Mouse (Mus musculus): ENCODE results near the gene Hacd4. TPM values are rescaled to one million over a fixed set of nuclear protein-coding genes. Genes with fewer than 3 reads are reported as not detected.

Gene Hacd4
- polyA plus RNA-seq, 1 experiment, result 1.7 TPM

DNA sequence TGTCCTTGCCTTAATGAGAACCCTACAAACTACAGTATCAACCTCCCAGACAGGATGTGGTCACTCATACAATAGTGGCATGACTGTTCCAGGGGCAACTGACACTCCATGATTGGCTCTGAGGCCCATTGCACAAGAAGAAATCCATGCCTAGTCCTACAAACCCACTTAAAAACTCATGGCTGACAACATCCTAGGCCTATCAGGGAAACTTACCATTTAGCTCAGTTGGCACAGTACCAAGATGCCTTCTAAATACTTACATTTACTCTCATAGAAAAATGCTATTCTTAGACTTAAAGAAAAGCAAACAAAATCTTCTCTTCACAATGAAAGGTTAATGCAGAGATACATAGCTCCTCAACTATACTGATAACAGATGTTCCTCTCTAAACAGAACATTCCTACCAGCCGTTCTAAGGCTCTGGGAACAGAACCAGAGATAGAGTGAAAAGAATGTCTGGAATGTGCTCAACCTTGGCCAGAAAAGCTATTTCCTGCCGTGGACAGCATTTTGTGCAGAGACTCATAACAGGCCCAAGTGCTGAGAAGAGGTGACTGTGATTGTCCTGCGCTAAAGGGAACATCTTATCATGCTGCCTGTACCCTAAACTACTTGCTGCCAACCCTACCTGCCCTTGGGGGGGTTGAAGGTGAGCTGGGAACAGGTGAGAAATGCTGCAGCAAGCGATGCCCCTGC, 37.9 kb upstream of the Hacd4 start:
- H3K4me3 ChIP-seq (ENCODE audit: insufficient read depth, poor library complexity, severe bottlenecking), result no peak overlapping the region
- no peaks in the 10 kb centered on the region for H3K27me3 ChIP-seq (ENCODE audit: control insufficient read depth, insufficient read depth, insufficient read length)
- no peak for TF ChIP-seq MYOD1 (IDR thresholded peaks at IDR 0.05; ENCODE audit: control insufficient read depth, insufficient read length, low read depth)
- TF ChIP-seq CEBPB (IDR thresholded peaks at IDR 0.05; ENCODE audit: low read depth), result peak; percentile 67
- TF ChIP-seq CTCF (IDR thresholded peaks at IDR 0.05; ENCODE audit: control insufficient read depth, insufficient read depth, insufficient read length), result no peak
- no peaks in the 10 kb centered on the region for H3K79me2 ChIP-seq (ENCODE audit: control insufficient read depth, insufficient read depth)
- no peaks in the 10 kb centered on the region for H3K36me3 ChIP-seq (ENCODE audit: control insufficient read depth, insufficient read depth)
- H3K79me3 ChIP-seq (ENCODE audit: low read depth), result no peaks in the 10 kb centered on the region
- H3ac ChIP-seq (ENCODE audit: control insufficient read depth, insufficient read length, low read depth), result no peak overlapping the region

GRCm38 (mm10) chr4:88476084-88476483, 37.4 kb upstream of the Hacd4 start:
- Histone ChIP-seq H3K36me3 (ENCODE audit: control insufficient read depth, insufficient read depth) (no peaks in the 10 kb centered on the region), H3ac (ENCODE audit: control insufficient read depth, insufficient read length, low read depth) (no peak overlapping the region), H3K79me2 (ENCODE audit: control insufficient read depth, insufficient read depth) (no peaks in the 10 kb centered on the region), H3K79me3 (ENCODE audit: low read depth) (no peaks in the 10 kb centered on the region), H3K4me3 (ENCODE audit: insufficient read depth, poor library complexity, severe bottlenecking) (no peak overlapping the region), H3K27me3 (ENCODE audit: control insufficient read depth, insufficient read depth, insufficient read length) (no peaks in the 10 kb centered on the region)
- TF ChIP-seq MYOG (IDR thresholded peaks at IDR 0.05; ENCODE audit: control insufficient read depth, extremely low read depth, insufficient read length) (no peak), MYOD1 (IDR thresholded peaks at IDR 0.05; ENCODE audit: control insufficient read depth, insufficient read length, low read depth) (no peak), CTCF (IDR thresholded peaks at IDR 0.05; ENCODE audit: control insufficient read depth, insufficient read depth, insufficient read length) (no peak), CEBPB (IDR thresholded peaks at IDR 0.05; ENCODE audit: low read depth) (no peak), MAX (IDR thresholded peaks at IDR 0.05) (no peak)

GRCm38 (mm10) chr4:88471528-88471927, 32.8 kb upstream of the Hacd4 start:
- TF ChIP-seq USF1 (IDR thresholded peaks at IDR 0.05; ENCODE audit: low read depth), result no peak
- TF ChIP-seq MAX (IDR thresholded peaks at IDR 0.05), result no peak
- TF ChIP-seq MYOD1 (IDR thresholded peaks at IDR 0.05; ENCODE audit: control insufficient read depth, insufficient read length, low read depth), result no peak
- no peak for TF ChIP-seq CEBPB (IDR thresholded peaks at IDR 0.05; ENCODE audit: low read depth)
- TF ChIP-seq MYOG (IDR thresholded peaks at IDR 0.05; ENCODE audit: control insufficient read depth, extremely low read depth, insufficient read length), result no peak
- no peak for TF ChIP-seq FOSL1 (IDR thresholded peaks at IDR 0.05; ENCODE audit: insufficient read depth, low read length, poor library complexity, severe bottlenecking)
- no peak for TF ChIP-seq CTCF (IDR thresholded peaks at IDR 0.05; ENCODE audit: control insufficient read depth, insufficient read depth, insufficient read length)
- no peaks in the 10 kb centered on the region for H3K79me3 ChIP-seq (ENCODE audit: low read depth)
- H3ac ChIP-seq (ENCODE audit: control insufficient read depth, insufficient read length, low read depth), result no peak overlapping the region
- no peaks in the 10 kb centered on the region for H3K79me2 ChIP-seq (ENCODE audit: control insufficient read depth, insufficient read depth)
- no peaks in the 10 kb centered on the region for H3K27me3 ChIP-seq (ENCODE audit: control insufficient read depth, insufficient read depth, insufficient read length)
- no peaks in the 10 kb centered on the region for H3K36me3 ChIP-seq (ENCODE audit: control insufficient read depth, insufficient read depth)
- H3K4me3 ChIP-seq (ENCODE audit: insufficient read depth, poor library complexity, severe bottlenecking), result no peak overlapping the region

DNA sequence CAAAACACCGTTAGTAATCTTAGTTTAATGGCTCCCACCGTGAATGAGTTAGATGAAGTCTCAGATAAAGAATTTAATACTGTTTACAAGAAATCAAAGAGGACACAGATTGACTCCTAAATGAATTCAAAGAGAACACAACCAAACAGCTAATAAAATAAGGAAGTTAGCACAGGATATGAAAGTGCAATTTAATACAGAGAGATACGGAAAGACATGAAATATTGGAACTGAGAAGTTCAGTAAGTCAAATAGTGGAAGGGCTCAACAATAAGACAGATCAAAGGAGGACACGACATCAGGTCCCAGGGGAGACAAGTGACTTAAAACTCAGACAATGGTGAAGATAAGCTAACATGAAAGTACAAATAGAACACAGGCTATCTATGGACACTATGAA, 25.8 kb upstream of the Hacd4 start:
- no peaks in the 10 kb centered on the region for H3K79me2 ChIP-seq (ENCODE audit: control insufficient read depth, insufficient read depth)
- no peak for TF ChIP-seq USF1 (IDR thresholded peaks at IDR 0.05; ENCODE audit: low read depth)
- no peak for TF ChIP-seq MYOD1 (IDR thresholded peaks at IDR 0.05; ENCODE audit: control insufficient read depth, insufficient read length, low read depth)
- no peak for TF ChIP-seq MYOG (IDR thresholded peaks at IDR 0.05; ENCODE audit: control insufficient read depth, extremely low read depth, insufficient read length)
- TF ChIP-seq CEBPB (IDR thresholded peaks at IDR 0.05; ENCODE audit: low read depth), result no peak
- no peak for TF ChIP-seq CTCF (IDR thresholded peaks at IDR 0.05; ENCODE audit: control insufficient read depth, insufficient read depth, insufficient read length)
- no peak for TF ChIP-seq MAX (IDR thresholded peaks at IDR 0.05)
- TF ChIP-seq FOSL1 (IDR thresholded peaks at IDR 0.05; ENCODE audit: insufficient read depth, low read length, poor library complexity, severe bottlenecking), result no peak
- no peaks in the 10 kb centered on the region for H3K79me3 ChIP-seq (ENCODE audit: low read depth)

GRCm38 (mm10) chr4:88462981-88463646, 24.4 kb upstream of the Hacd4 start:
- H3K27me3 ChIP-seq (ENCODE audit: control insufficient read depth, insufficient read depth, insufficient read length), result no peaks in the 10 kb centered on the region
- peak; percentile 87 for TF ChIP-seq MYOD1 (IDR thresholded peaks at IDR 0.05; ENCODE audit: control insufficient read depth, insufficient read length, low read depth)
- TF ChIP-seq USF1 (IDR thresholded peaks at IDR 0.05; ENCODE audit: low read depth), result no peak
- no peak for TF ChIP-seq FOSL1 (IDR thresholded peaks at IDR 0.05; ENCODE audit: insufficient read depth, low read length, poor library complexity, severe bottlenecking)
- H3ac ChIP-seq (ENCODE audit: control insufficient read depth, insufficient read length, low read depth), result peak overlapping the region; percentile 35
- no peaks in the 10 kb centered on the region for H3K79me2 ChIP-seq (ENCODE audit: control insufficient read depth, insufficient read depth)
- H3K79me3 ChIP-seq (ENCODE audit: low read depth), result no peaks in the 10 kb centered on the region
- H3K4me3 ChIP-seq (ENCODE audit: insufficient read depth, poor library complexity, severe bottlenecking), result no peak overlapping the region
- no peaks in the 10 kb centered on the region for H3K36me3 ChIP-seq (ENCODE audit: control insufficient read depth, insufficient read depth)

More for the DNA sequence above, 25.8 kb upstream of the Hacd4 start:
- H3K27me3 ChIP-seq (ENCODE audit: control insufficient read depth, insufficient read depth, insufficient read length), result no peaks in the 10 kb centered on the region
- H3ac ChIP-seq (ENCODE audit: control insufficient read depth, insufficient read length, low read depth), result no peak overlapping the region
- H3K4me3 ChIP-seq (ENCODE audit: insufficient read depth, poor library complexity, severe bottlenecking), result no peak overlapping the region
- H3K36me3 ChIP-seq (ENCODE audit: control insufficient read depth, insufficient read depth), result no peaks in the 10 kb centered on the region

GRCm38 (mm10) chr4:88462501-88462900, 23.8 kb upstream of the Hacd4 start:
- no peaks in the 10 kb centered on the region for H3K79me3 ChIP-seq (ENCODE audit: low read depth)
- TF ChIP-seq MYOG (IDR thresholded peaks at IDR 0.05; ENCODE audit: control insufficient read depth, extremely low read depth, insufficient read length) (no peak), CEBPB (IDR thresholded peaks at IDR 0.05; ENCODE audit: low read depth) (peak; percentile 76)
- no peaks in the 10 kb centered on the region for H3K27me3 ChIP-seq (ENCODE audit: control insufficient read depth, insufficient read depth, insufficient read length)
- H3K4me3 ChIP-seq (ENCODE audit: insufficient read depth, poor library complexity, severe bottlenecking), result no peak overlapping the region
- H3K79me2 ChIP-seq (ENCODE audit: control insufficient read depth, insufficient read depth), result no peaks in the 10 kb centered on the region
- H3K36me3 ChIP-seq (ENCODE audit: control insufficient read depth, insufficient read depth), result no peaks in the 10 kb centered on the region
- H3ac ChIP-seq (ENCODE audit: control insufficient read depth, insufficient read length, low read depth), result no peak overlapping the region

Measured in C2C12 (cell line).